Mouse (Mus musculus) hindbrain, postnatal 0 days (tissue): Measurements from ENCODE around the gene Sh3rf3. TPM values are rescaled to one million over a fixed set of nuclear protein-coding genes. Genes with fewer than 3 reads are reported as not detected.

Source experiments
- ATAC-seq: fragments of 200-750 bp; cut with Nextera tagmentation; 2 replicates; pipeline ENCODE4 v1.8.0; 2017; ENCODE audit warnings: mild to moderate bottlenecking, moderate TSS enrichment, moderate library complexity
- DNase-seq: peaks from one replicate; pipeline ENCODE4 v3.0.0-alpha.2; 2015; ENCODE audit warnings: low spot score
- H3K27ac ChIP-seq: fragments of 300-500 bp; sonication (generic); 2 replicates; pipeline ENCODE4 v1.5.1; 2014; ENCODE audit warnings: mild to moderate bottlenecking
- H3K27me3 ChIP-seq: fragments of 300-500 bp; sonication (generic); 2 replicates; pipeline ENCODE4 v1.6.1; 2014; ENCODE audit warnings: low read length, mixed read lengths; ENCODE audit not compliant: insufficient read depth
- H3K36me3 ChIP-seq: fragments of 300-500 bp; sonication (generic); 2 replicates; pipeline ENCODE4 v1.6.1; 2014; ENCODE audit warnings: low read length, mixed read lengths; ENCODE audit not compliant: insufficient read depth
- H3K4me1 ChIP-seq: fragments of 300-500 bp; sonication (generic); 2 replicates; pipeline ENCODE4 v1.6.1; 2014; ENCODE audit warnings: antibody characterized with exemption, low read length, mixed read lengths; ENCODE audit not compliant: insufficient read depth
- H3K4me2 ChIP-seq: fragments of 300-500 bp; sonication (generic); 2 replicates; pipeline ENCODE4 v1.6.1; 2014; ENCODE audit warnings: low read depth, mild to moderate bottlenecking, low read length, moderate library complexity, mixed read lengths
- H3K4me3 ChIP-seq: fragments of 300-500 bp; sonication (generic); 2 replicates; pipeline ENCODE4 v1.5.1; 2014; ENCODE audit warnings: low read length
- H3K9ac ChIP-seq: fragments of 300-500 bp; sonication (generic); replicated peaks from 2 replicates; pipeline ENCODE4 v1.6.1; 2014; ENCODE audit warnings: mild to moderate bottlenecking, low read length, moderate library complexity, mixed read lengths
- H3K9me3 ChIP-seq: fragments of 300-500 bp; sonication (generic); 2 replicates; pipeline ENCODE4 v1.6.1; 2016; ENCODE audit warnings: low read length, mixed read lengths
- CTCF ChIP-seq: IDR thresholded peaks from 2 replicates; pipeline ENCODE4 v1.5.1; 2016; ENCODE audit warnings: antibody characterized with exemption, control low read depth, low read depth
- WGBS: fragments of 180-500 bp; shearing (Covaris S2); extraction: QIAGEN DNeasy Blood & Tissue Kit; methylation state at CpG from one replicate; pipeline ENCODE4 v1.1.7; 2014; 5-methylcytosine and 5-hydroxymethylcytosine counted together
- polyA plus RNA-seq: library from polyadenylated mRNA; unstranded; fragments of >200 nt; fragmentation: Nextera tagmentation; extraction: Ambion mirVana; gene quantifications from 2 replicates; pipeline ENCODE4 v1.2.1, GENCODE M21; 2015
- total RNA-seq: library from RNA; depleted of rRNA; stranded (reverse); fragments of >200 nt; gene quantifications from 2 replicates; pipeline ENCODE4 v1.2.3, GENCODE M21; 2014

Sh3rf3 gene
- total and polyA plus RNA-seq, 2 experiments from 2014 or later, result 2.2 to 23.8 TPM

DNA sequence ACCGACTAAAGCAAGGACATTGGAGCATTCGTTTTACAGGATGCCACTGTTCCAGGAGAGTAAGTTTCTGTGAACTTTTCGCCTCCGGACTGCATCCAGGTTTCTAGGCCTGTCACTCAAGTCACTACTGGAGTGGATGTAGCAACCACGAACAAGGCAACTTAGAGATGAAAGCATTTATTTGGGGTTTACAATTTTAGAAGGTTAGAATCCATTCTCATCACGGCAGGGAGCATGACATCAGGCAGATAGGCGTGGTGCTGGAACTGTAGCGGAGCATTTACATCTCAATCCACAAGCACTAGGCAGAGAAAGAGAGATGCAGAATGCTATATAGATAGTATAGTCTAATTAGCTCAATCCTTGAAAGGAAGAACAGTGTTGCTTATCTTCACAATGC, 95.3 kb downstream of the Sh3rf3 start:
- no peak for ATAC-seq
- no peak for TF ChIP-seq CTCF
- 77% methylated on average over 8 of the region's 8 CpGs for WGBS

DNA sequence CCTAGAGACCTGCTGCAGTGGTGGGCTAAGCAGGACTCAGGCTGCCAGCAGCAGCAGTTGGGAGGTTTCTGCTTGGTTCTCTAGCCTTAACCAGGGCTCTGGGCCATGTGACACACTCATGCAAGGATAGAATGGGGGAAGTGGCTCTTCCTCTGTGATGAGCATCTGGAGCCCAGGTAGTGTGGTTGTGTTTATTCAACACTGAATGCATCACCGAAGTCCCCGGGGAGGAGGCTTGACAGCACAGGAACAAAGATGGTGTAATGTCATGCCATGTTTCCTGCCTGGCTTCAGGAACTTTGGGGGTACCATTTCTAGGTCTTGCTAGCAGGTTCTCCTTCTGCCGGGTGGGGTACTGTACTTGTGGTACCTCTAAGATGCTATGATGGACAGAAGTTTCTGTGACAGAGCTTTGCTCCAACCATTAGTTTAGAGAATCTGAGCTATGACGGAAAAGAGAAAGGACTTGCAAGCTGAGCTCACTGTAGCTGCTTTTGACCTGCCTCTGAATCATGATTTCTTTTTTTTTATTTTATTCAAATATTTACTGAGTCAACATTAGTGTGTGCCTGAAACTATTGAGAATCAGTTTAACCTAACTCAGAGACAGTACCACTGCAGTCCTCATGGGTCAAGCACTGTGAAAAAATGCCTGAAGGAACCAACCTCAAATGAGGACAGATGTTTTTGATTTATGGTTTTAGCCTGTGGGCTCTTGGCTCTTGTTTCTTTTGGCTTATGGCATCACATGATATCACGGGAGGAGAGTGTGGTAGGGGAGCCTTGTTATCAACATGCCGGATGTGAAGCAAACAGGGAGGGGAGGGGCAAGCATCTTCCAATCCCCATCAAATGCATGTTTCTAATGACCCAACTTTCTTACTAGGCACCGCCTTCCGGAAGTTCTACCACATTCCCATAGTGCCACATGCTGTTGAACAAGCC, 102.4 kb downstream of the Sh3rf3 start:
- 87% methylated on average over 8 of the region's 8 CpGs for WGBS
- DNase-seq (no peak), ATAC-seq (no peak)
- H3K4me3 ChIP-seq, result no peak overlapping the region
- no peaks in the 10 kb centered on the region for H3K27me3 ChIP-seq
- TF ChIP-seq CTCF, result no peak
- no peak overlapping the region for H3K4me2 ChIP-seq
- H3K27ac ChIP-seq, result no peak overlapping the region
- H3K36me3 ChIP-seq, result no peaks in the 10 kb centered on the region
- no peak overlapping the region for H3K9ac ChIP-seq
- no peaks in the 10 kb centered on the region for H3K9me3 ChIP-seq
- no peaks in the 10 kb centered on the region for H3K4me1 ChIP-seq

More for the DNA sequence above, 95.3 kb downstream of the Sh3rf3 start:
- Histone ChIP-seq H3K4me3 (no peak overlapping the region), H3K9ac (no peak overlapping the region), H3K4me2 (no peak overlapping the region), H3K36me3 (no peaks in the 10 kb centered on the region), H3K27me3 (no peaks in the 10 kb centered on the region), H3K9me3 (no peaks in the 10 kb centered on the region), H3K4me1 (no peaks in the 10 kb centered on the region), H3K27ac (no peak overlapping the region)
- DNase-seq, result no peak

DNA sequence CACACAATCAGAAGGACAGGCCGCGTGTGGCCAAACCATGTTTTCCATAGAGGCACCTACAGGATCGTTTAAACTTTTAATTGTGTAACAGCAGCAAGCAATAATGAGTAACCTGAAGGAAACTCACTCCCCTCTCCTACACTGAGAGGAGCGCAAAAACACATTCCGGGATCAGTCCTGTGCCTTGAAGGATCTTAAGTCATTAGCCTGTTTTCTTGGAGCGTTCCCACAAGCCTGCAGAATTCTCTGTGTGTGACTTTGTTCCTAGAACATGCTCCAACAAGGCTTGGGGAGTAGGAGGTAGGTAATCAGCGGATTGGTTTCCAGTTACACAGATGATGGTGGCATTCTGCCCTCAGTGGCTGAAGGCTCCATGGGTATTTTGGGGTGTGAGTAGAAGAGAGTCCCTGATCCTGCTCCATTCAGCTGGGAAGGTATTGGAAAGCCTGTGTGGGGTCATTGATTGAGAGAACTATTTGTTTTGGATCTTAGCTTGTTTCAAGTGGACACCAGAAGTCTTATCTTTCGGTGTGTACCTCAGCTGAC, 108.6 kb downstream of the Sh3rf3 start:
- no peaks in the 10 kb centered on the region for H3K27me3 ChIP-seq
- no peak overlapping the region for H3K9ac ChIP-seq
- H3K27ac ChIP-seq, result no peak overlapping the region
- WGBS, result 91% methylated on average over 8 of the region's 8 CpGs
- H3K4me1 ChIP-seq, result no peaks in the 10 kb centered on the region
- no peak for TF ChIP-seq CTCF
- no peaks in the 10 kb centered on the region for H3K9me3 ChIP-seq
- DNase-seq (no peak), ATAC-seq (no peak)
- H3K4me2 ChIP-seq, result no peak overlapping the region
- no peaks in the 10 kb centered on the region for H3K36me3 ChIP-seq
- no peak overlapping the region for H3K4me3 ChIP-seq

DNA sequence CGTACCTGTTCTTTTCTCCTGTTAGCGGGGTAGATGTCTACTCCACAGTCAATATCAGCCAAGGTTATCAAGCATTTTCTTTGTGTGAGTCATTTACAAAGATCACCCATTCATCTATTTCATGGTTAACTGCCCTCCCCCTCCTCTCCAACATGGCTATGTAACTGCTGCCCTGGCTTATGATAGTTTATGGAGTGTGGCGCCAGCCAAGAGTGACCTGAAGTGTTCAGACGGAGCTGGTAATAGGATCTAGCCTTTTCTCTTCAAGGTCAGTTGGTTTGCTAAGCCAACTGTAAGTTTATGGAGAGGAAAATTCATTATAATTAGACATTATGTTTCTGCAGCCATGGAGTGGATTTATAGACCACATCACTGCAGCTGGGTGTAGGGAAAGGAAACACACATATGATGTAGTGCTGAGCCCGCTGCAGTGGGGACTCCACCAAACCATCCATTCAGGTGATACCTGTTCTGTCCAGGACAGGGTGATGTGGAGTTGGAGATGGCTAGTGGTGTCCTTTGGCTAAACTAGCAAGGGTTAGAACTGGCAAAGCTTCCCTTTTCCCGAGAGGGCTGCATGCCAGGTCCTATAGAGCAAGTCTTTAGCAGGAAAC, 109.2 kb downstream of the Sh3rf3 start:
- Histone ChIP-seq H3K4me2 (no peak overlapping the region), H3K27ac (no peak overlapping the region), H3K9ac (no peak overlapping the region), H3K4me3 (no peak overlapping the region), H3K4me1 (no peaks in the 10 kb centered on the region), H3K36me3 (no peaks in the 10 kb centered on the region), H3K9me3 (no peaks in the 10 kb centered on the region), H3K27me3 (no peaks in the 10 kb centered on the region)
- ATAC-seq, result no peak
- WGBS, result 90% methylated on average over 6 of the region's 6 CpGs
- no peak for TF ChIP-seq CTCF
- no peak for DNase-seq

DNA sequence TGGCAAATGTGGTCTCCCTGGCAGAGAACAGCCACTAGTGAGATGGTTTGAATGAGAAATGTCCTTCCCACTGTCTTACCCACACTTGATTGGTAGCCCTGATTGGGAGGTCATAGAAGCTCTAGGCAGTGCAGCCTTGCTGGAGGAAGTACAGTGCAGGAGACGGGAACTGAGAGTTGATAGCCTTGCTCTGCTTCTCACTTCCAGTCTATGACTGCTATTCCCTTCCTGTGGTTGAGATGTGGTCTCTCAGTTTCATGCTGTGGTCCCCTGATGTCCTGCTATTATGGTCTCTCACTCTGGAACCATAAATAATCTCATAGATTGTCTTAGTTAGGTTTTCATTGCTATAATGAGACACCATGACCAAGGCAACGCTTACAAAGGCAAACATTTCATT, 109.8 kb downstream of the Sh3rf3 start:
- ATAC-seq, result no peak
- no peak for TF ChIP-seq CTCF
- Histone ChIP-seq H3K27ac (no peak overlapping the region), H3K4me2 (no peak overlapping the region), H3K36me3 (no peaks in the 10 kb centered on the region), H3K9ac (no peak overlapping the region), H3K4me3 (no peak overlapping the region), H3K4me1 (no peaks in the 10 kb centered on the region), H3K27me3 (no peaks in the 10 kb centered on the region), H3K9me3 (no peaks in the 10 kb centered on the region)
- 80% methylated on average over 2 of the region's 2 CpGs for WGBS
- DNase-seq, result no peak

DNA sequence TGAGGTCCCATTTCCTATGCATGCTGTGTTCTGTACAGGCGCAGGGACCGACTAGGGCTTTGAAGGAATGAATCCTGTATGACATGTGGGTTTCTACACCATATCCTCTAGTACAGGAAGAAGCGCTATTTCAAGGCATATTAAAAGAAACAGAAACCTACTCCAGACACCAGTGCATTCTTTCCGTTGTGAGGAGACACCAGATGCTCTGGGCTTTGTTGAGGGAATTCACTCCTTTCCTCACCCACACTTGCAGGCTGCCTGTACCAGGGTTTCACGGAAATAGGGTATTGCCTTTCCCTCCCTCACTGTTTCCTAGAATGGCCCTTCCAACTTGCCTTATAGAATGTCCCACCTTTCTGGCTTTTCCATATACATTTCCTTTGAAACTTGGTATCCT, 113.4 kb downstream of the Sh3rf3 start:
- H3K27me3 ChIP-seq, result no peaks in the 10 kb centered on the region
- no peak overlapping the region for H3K9ac ChIP-seq
- ATAC-seq (no peak), DNase-seq (no peak)
- H3K27ac ChIP-seq, result no peak overlapping the region
- no peak overlapping the region for H3K4me3 ChIP-seq
- peaks cover 4% of the 10 kb centered on the region; the same call in 1 of the 2 replicates for H3K4me1 ChIP-seq
- no peaks in the 10 kb centered on the region for H3K36me3 ChIP-seq
- WGBS, result 73% methylated on average over 5 of the region's 5 CpGs
- no peak for TF ChIP-seq CTCF
- H3K4me2 ChIP-seq, result no peak overlapping the region
- no peaks in the 10 kb centered on the region for H3K9me3 ChIP-seq
